Mouse (Mus musculus) brain, embryonic 14.5 days (tissue): ENCODE measurements around the gene Ankrd52.

Experiments
- CTCF ChIP-seq: fragments of 200-500 bp; IDR thresholded peaks from 2 replicates; pipeline ENCODE4 v1.5.1; 2012; ENCODE audit warnings: inconsistent platforms, mild to moderate bottlenecking, moderate library complexity, borderline replicate concordance; ENCODE audit not compliant: insufficient read depth, insufficient read length; ENCODE audit errors: extremely low read depth
- POLR2A ChIP-seq: fragments of 200-500 bp; IDR thresholded peaks from 2 replicates; pipeline ENCODE4 v1.6.1; 2012; ENCODE audit warnings: mild to moderate bottlenecking, inconsistent platforms, borderline replicate concordance; ENCODE audit not compliant: poor library complexity, insufficient read depth, insufficient read length, severe bottlenecking; ENCODE audit errors: extremely low read depth

DNA sequence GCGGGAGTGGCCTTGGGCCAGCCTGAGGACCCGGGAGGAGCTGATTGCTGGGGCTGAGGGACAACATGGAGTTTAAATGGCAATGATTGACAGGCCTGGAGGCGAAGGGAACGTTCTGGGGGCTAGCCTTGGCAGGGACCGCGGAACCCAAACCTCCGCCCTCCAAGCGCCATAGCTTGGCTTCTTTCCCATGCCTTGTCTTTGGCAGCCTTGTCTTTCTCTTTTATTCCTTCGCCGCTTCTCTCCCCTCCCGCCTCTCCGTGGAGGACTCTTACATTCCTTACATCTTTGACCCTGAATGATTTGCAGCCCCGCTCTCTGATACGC lies 35.1 kb downstream of the Ankrd52 start:
- TF ChIP-seq CTCF (no peak), POLR2A (no peak)
